Mouse (Mus musculus) left cerebral cortex, adult 11 months (tissue): ENCODE data around the gene Pnpla5.

Experiments
- DNase-seq: peaks from one replicate; pipeline ENCODE4 v3.0.0; 2022; ENCODE audit warnings: low spot score

Pnpla5 gene

GRCm38 (mm10) chr15:84065701-84066100 lies 57.3 kb downstream of the Pnpla5 start:
- DNase-seq, result no peak

GRCm38 (mm10) chr15:84065140-84065539 lies 57.8 kb downstream of the Pnpla5 start, which contains the start of gene Efcab6:
Gene Efcab6, minus strand, starts transcription at chr15:84065379.
- no peak for DNase-seq
